Mouse (Mus musculus) heart, adult 18-20 months (tissue): Measurements from ENCODE around the gene Rhag. TPM values are rescaled to one million over a fixed set of nuclear protein-coding genes. Genes with fewer than 3 reads are reported as not detected.

ENCODE experiments used
- DNase-seq, 2 experiments: peaks; one replicate each; pipeline ENCODE4 v3.0.0; 2021 to 2022; ENCODE audit warnings: mixed read lengths in 1 of 2
- long read RNA-seq, 2 experiments: library from polyadenylated mRNA; stranded (forward); transcript quantifications; one replicate each; pipeline ENCODE4 v2.0.0; 2021
- total RNA-seq, 2 experiments: library from RNA; stranded (reverse); gene quantifications; 2 replicates each; pipeline ENCODE4 v1.2.3; 2021

The Rhag gene
- not detected for total RNA-seq
- long read RNA-seq, experiment 1: 0 reads
- long read RNA-seq, experiment 2: 0 reads

- no peak for DNase-seq
Observed at GRCm38 (mm10) chr17:40810934-40811333, at the start of gene Rhag. Gene Rhag (plus strand): TSS chr17:40811126.

- no peak for DNase-seq
Observed at GRCm38 (mm10) chr17:40763662-40764061, 47.3 kb upstream of the Rhag start.

GRCm38 (mm10) chr17:40767120-40767519 is 43.8 kb upstream of the Rhag start:
- no peak for DNase-seq

- DNase-seq: no peak
Observed at GRCm38 (mm10) chr17:40789877-40790276, 21.0 kb upstream of the Rhag start.

GRCm38 (mm10) chr17:40793921-40794854 is 16.7 kb upstream of the Rhag start:
- peak; percentile 3 to 4 for DNase-seq

- DNase-seq: no peak
Observed at GRCm38 (mm10) chr17:40802707-40803340, 8.1 kb upstream of the Rhag start.

GRCm38 (mm10) chr17:40806550-40806949 is 4.4 kb upstream of the Rhag start:
- DNase-seq: peak in 1 of 2 experiments; percentile 2

GRCm38 (mm10) chr17:40806953-40807572 is 3.9 kb upstream of the Rhag start, which contains the start of gene Crisp2:
Gene Crisp2 (minus strand): TSS chr17:40807003.
- no peak for DNase-seq

GRCm38 (mm10) chr17:40808071-40808470 is 2.9 kb upstream of the Rhag start:
- DNase-seq: no peak

- no peak for DNase-seq
Observed at GRCm38 (mm10) chr17:40811560-40811959, 634 bp downstream of the Rhag start.

GRCm38 (mm10) chr17:40812259-40812658 is 1.3 kb downstream of the Rhag start:
- no peak for DNase-seq

GRCm38 (mm10) chr17:40817340-40817943 is 6.5 kb downstream of the Rhag start:
- DNase-seq: no peak

GRCm38 (mm10) chr17:40821477-40821876 is 10.6 kb downstream of the Rhag start:
- no peak for DNase-seq

- DNase-seq: peak in 1 of 2 experiments; percentile 7
Observed at GRCm38 (mm10) chr17:40823817-40824216, 12.9 kb downstream of the Rhag start.

GRCm38 (mm10) chr17:40824549-40824948 is 13.6 kb downstream of the Rhag start:
- peak; percentile 16 to 59 for DNase-seq

GRCm38 (mm10) chr17:40831870-40832269 is 20.9 kb downstream of the Rhag start:
- DNase-seq: no peak

GRCm38 (mm10) chr17:40837308-40837707 is 26.4 kb downstream of the Rhag start:
- peak; percentile 7 to 18 for DNase-seq

GRCm38 (mm10) chr17:40855065-40855464 is 44.1 kb downstream of the Rhag start:
- no peak for DNase-seq

GRCm38 (mm10) chr17:40868952-40869747 is 58.2 kb downstream of the Rhag start:
- no peak for DNase-seq

- DNase-seq: no peak
Observed at GRCm38 (mm10) chr17:40872626-40873025, 61.7 kb downstream of the Rhag start.

GRCm38 (mm10) chr17:40873582-40874011 is 62.7 kb downstream of the Rhag start:
- DNase-seq: peak; percentile 20 to 40
